Mouse (Mus musculus) right cerebral cortex, adult 18-20 months (tissue): Measurements from ENCODE around the gene Poln.

Experiments used
- DNase-seq: peaks from one replicate; pipeline ENCODE4 v3.0.0; 2022; ENCODE audit warnings: mixed read lengths

Poln gene

GRCm38 (mm10) chr5:33976267-33976666, 193.0 kb downstream of the Poln start:
- no peak for DNase-seq

DNA sequence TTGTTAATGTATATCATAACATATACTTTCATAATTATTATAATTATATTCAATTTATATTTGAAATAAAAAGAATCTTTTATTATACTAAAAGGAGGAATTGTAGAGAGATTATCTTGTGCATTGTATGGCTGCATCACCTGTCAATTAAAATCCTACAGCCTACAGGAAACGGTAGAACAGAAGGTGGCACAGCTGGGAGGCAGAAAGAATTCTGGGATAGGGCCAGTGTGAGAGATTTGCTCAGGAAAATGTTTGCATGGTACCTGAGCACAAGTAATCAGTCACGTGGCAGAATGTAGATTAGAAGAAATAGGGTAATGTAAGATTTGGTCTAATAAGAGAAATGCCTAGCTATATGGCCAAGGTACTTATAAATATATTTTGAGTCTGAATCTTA, 194.5 kb downstream of the Poln start:
- DNase-seq = no peak

DNA sequence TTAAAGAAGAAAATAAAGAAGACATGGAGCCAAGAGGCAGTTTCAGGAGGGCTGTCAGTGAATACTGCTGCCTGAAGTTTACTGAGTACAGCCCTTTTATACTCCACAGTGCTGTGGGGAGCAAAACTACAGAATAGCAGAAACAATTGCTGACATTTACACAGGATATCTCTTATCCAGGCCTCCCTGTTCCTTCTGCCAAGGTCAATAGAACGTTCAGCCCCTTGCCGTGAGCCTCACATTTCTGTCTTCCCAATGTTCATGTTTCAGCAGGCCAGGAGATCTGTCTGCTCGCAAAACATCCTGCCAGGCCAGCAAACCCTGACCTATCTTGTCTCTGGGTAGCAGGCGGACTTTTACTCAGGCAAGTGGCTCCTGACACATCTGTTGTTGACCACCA, 209.9 kb downstream of the Poln start:
- DNase-seq = no peak
